Mouse (Mus musculus) left cerebral cortex, postnatal 14 days (tissue): ENCODE measurements at regions not wholly inside any gene's neighbourhood (a gene's known extent, or its start where the extent isn't known, plus 50 kb on each side); places are given as distances from the start of the nearest gene placed in this dataset.

Experiments
- DNase-seq, 2 experiments: peaks; one replicate each; pipeline ENCODE4 v3.0.0; 2021 to 2022; ENCODE audit warnings: low spot score in 2 of 2, mixed read lengths in 1 of 2
- intact Hi-C: fragments of 180-260 bp; cut with DNase I; formaldehyde crosslinking; loops from one replicate; pipeline ENCODE4 v1.15.1; 2025

DNA sequence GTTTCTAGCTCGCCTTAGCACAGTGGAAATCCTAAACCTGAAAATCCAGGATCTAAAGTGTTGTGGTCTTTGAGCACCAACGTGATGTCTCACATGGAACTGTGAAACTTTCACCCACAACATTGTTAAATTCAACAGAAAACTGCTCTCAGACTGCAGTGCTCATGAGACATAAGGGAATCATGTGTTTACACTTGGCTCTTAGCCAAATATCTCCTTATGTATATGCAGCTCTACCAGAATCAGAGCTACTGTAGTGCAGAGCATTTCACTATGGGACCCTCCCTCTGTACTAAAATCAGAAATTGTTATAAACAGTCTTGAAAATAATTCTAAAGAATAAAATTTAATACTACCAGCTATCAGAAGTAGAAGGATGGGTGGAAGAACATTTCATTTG lies 778.8 kb upstream of the Fam84a start:
- DNase-seq: no peak
- intact Hi-C loops: no loop called here

DNA sequence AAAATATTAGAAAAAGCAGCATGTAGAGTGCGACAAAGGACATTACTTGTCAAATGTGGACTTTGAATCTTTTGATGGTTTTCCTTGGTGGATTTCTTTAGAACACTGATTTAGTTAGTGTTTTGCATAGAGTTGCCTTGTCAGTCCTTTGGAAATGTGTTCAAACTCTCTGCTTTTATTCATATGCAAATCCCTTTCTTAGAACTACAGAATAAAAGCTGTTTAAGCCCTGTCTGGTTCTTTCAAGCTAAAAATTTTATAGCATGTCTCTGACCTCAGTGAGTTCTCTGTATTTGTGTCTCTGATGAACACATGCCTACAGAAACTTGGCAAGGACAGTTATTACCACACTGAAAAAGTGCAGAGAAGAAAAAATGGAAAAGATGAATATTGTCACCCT lies 775.7 kb upstream of the Fam84a start:
- intact Hi-C loops: no loop called here
- DNase-seq: no peak

DNA sequence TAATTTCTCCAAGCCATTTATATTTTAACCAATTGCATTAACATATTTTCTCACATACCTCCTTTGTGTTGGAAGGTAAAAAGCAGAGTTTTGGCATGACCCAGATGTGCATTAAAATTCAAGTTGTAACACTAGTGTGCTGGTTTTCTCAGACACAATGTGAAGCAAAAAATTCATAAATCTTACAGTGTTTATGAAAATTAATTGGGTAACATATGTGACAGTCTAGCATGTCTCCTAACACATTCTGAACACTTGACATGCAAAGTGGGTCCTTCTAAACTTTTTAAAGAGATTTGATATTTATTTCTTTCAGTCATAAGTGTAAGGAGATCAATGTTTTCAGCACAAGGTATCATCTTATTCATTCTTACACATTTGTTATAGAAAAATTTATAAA lies 771.9 kb upstream of the Fam84a start:
- intact Hi-C loops: no loop called here

DNA sequence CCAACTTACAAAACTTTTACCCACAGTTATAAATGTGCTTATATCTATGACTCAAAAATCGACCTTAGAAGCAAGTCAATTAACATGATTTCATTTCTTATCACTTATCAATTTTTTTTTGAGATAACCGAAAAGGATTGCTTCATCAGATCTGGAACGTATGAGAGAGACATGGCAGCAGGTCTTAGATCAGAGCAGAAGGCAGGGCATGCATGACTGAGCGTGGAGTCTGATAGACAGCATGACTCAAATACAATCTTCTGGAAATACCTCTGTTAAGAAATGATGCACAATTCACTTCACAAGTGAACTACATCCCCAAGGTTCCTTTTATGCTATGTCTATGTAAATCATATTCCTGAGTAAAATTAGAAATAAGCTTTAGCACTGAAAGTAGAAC lies 760.1 kb upstream of the Fam84a start:
- no peak for DNase-seq
- intact Hi-C loops: no loop called here

More for the DNA sequence above, 771.9 kb upstream of the Fam84a start:
- DNase-seq: no peak

DNA sequence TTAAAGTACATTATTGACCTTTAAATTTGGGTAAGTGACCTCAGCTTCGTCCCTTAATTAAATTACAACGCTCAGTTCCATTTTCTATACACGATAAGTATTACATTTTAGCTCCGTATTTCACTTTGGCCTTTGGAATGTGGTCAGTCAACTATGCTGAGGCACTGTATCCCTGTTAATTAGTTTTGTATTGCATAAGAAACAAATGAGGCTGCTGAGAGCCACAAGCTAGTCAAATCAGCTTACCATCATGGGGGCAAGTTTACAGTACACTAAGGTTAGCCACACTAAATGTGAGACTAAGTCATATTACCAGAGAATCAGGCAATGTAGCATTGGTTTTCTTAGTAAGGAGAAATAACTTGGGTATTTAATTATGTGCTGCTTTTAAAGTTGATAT lies 731.3 kb upstream of the Fam84a start:
- no peak for DNase-seq
- intact Hi-C loops: no loop called here

DNA sequence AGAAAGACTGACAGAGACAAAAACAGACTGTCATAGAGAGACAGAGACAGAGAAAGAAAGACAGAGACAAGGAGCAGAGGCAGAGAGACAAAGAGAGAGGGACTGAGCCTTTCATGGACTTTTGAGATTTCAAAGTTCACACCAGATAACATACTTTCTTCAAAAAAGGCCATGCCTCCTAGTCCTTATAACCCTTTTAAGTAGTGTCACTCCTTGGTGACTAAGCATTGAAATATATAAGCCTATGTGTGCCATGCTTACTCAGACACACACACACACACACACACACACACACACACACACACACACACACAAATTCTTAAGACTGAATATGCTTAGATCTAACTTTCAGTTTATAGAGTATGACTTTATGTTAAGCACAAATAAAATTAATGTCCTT lies 728.6 kb upstream of the Fam84a start:
- DNase-seq: no peak
- intact Hi-C loops: no loop called here

DNA sequence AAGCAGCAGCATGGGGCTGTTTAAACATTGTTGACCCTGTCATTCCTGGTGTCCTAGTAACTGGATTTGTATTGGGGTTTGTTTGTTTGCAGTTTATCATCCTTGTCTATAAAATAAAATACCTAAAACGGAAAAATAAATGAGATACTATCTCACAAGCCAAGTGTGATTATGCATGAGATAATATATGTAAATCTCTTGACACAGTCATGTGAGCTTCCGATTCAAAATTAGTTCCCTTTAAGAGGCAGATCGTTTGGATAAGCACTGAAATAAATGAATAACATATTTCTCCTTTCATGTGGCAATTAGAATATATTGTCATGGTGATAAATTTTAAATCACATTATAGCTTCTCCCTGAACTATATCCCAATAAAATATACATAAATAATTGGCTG lies 723.4 kb upstream of the Fam84a start:
- no peak for DNase-seq
- intact Hi-C loops: no loop called here

DNA sequence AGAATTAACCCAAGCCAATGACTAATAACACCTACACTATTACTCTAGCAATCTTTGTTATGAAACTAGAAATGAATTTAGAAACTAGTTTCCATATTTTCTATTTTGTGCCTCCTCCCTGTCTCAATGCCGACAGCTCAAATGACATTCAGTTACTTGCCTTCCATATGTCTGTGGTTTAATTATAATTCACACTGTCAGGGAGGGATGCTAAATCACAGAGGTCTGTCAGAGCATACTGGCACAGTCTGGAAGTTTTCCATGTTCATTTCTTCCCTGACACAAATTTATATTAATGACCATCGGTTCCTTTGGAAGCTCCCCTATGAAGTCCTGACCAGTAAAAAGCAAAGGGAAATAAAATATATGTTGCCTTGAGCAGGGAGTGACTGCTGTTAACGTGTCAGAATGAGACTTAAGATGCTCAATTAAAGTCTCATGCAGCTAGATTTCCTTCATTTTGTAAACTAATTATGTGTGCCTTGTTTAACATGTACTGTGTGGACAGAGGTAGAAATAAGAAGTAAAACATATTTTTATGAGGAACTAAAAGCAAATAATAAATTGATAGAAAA lies 719.6 kb upstream of the Fam84a start:
- intact Hi-C loops: no loop called here
- DNase-seq: peak in 1 of 2 experiments; percentile 8

DNA sequence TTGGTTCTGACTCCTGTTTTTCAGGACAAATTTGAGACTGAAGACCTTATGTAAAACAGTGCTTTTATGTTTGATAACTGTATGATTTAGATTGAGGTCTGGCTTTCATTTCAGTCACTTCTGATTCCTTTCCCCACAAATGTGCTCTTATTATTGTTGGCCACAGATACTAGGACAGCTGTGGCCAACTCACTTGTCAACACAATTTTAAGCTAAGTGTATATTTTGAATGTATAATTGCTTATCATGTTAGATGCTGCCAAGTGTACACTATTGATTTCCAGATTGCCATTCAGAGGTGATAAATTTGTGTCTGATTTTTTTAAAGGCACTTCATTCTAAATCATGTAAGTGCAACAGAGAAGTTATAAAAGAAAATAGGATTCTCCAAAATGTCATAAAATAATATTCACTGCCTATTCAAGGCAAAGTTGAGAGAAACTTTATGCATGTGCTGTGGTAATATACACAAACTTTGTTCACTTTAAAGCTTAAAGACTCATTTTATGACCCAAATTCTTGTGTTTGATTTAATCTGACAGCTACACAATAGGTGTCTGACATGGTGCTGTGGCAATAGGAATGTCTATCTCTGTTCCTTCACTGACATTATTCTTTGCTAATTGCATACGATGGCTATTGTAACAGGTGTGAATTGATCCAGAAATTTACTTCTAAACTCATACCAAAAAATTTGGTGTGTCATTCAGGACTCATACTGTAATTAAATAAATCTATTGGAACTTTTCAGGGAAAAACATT lies 708.1 kb upstream of the Fam84a start:
- DNase-seq: no peak
- intact Hi-C loops: no loop called here

DNA sequence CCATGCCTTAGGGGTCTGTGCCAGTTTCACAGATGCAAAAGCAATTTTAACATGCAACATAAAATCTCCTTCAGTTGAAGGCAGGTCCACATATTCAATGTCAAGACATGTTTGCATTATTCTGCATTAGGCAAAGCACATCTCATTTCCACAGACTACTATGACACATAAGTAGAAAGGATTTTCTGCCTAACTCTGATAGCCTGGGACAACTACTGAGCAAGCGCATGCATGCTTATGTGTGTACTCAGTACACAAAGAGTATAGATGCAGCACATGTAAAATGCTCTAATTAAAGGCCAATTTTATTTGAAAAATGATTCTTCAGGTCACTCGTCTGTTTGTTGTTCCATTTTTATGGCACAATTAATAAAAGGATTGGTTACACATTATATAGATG lies 707.2 kb upstream of the Fam84a start:
- intact Hi-C loops: no loop called here
- DNase-seq: no peak

DNA sequence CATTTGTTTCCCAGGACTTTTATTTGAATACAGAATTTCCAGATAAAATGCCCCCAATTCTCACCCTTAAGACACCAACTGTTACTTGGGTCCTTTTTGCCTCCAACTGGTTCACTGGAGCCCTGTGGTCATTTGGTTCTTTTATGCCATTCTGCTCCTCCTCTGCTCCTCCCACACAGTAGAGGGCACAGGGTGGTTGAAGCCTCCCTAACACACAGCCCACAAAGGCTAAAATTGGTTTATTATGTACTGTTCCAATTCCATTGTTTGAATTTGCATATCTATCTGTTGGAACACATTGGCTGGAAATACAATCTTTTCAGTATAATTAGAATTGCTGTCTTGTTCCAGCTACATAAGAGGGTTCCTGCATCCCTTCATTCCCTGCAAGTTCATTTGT lies 683.7 kb upstream of the Fam84a start:
- intact Hi-C loops: no loop called here
- DNase-seq: no peak
